Mouse (Mus musculus): Measurements from ENCODE around the gene Fubp1. TPM values are rescaled to one million over a fixed set of nuclear protein-coding genes. Genes with fewer than 3 reads are reported as not detected.

Fubp1 gene
- polyA plus RNA-seq, 1 experiment: 88.2 TPM

DNA sequence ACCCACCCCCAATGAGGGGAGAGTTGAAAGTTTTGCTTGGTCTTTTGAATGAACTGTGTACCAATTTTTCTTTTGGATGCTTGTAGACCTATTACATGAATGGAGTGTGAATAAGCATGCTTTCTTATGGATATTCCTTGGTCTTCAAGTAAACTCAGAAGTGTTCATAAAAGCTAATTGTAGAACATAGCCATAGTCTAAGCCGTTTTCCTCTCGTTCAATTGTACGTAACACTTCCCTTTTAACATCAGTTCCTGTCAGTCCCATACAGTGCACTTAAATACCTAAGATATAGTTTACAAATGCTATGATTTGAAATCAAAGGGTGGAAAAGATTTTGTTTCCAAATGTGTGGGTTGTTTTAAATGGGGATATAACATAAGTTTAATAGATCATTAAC is 3.2 kb downstream of the Fubp1 start:
- H3K4me3 ChIP-seq (ENCODE audit: insufficient read depth, low read length): no peak overlapping the region

DNA sequence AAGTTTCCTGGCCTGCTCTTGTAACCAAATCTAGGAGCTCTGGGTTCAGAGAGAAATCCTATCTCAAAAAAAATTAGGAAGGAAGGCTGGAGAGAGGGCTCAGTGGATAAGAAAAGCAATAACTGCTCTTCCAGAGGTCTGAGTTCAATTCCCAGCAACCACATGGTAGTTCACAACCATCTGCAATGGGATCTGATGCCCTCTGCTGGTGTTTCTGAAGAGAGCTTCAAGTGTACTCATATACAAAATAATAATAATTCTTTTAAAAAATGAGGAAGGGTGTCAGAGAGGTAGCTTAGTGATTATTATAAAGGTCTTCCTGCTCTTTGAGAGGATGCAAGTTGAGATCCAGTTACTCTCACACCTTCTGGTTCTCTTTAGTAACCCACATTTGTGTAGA is 14.7 kb downstream of the Fubp1 start:
- Histone ChIP-seq H3K27ac (ENCODE audit: insufficient read depth, low read length) (no peak overlapping the region), H3K4me3 (ENCODE audit: insufficient read depth, low read length) (no peak overlapping the region), H3K4me1 (ENCODE audit: control insufficient read depth, insufficient read depth, low read length) (no peaks in the 10 kb centered on the region)
- TF ChIP-seq CTCF (IDR thresholded peaks at IDR 0.05; ENCODE audit: extremely low read depth, insufficient read depth, low read length): no peak
- no peak for TF ChIP-seq POLR2A (IDR thresholded peaks at IDR 0.05; ENCODE audit: extremely low read depth, insufficient read depth, low read length)

More for the DNA sequence above, 3.2 kb downstream of the Fubp1 start:
- H3K4me1 ChIP-seq (ENCODE audit: control insufficient read depth, insufficient read depth, low read length): peaks cover 7% of the 10 kb centered on the region
- TF ChIP-seq CTCF (IDR thresholded peaks at IDR 0.05; ENCODE audit: extremely low read depth, insufficient read depth, low read length) (no peak), POLR2A (IDR thresholded peaks at IDR 0.05; ENCODE audit: extremely low read depth, insufficient read depth, low read length) (no peak)
- no peak overlapping the region for H3K27ac ChIP-seq (ENCODE audit: insufficient read depth, low read length)

- H3K4me1 ChIP-seq (ENCODE audit: control insufficient read depth, insufficient read depth, low read length): no peaks in the 10 kb centered on the region
- no peak overlapping the region for H3K27ac ChIP-seq (ENCODE audit: insufficient read depth, low read length)
- TF ChIP-seq POLR2A (IDR thresholded peaks at IDR 0.05; ENCODE audit: extremely low read depth, insufficient read depth, low read length) (no peak), CTCF (IDR thresholded peaks at IDR 0.05; ENCODE audit: extremely low read depth, insufficient read depth, low read length) (no peak)
- no peak overlapping the region for H3K4me3 ChIP-seq (ENCODE audit: insufficient read depth, low read length)
These were observed 15.7 kb downstream of the Fubp1 start for GRCm38 (mm10) chr3:152225906-152226305.

DNA sequence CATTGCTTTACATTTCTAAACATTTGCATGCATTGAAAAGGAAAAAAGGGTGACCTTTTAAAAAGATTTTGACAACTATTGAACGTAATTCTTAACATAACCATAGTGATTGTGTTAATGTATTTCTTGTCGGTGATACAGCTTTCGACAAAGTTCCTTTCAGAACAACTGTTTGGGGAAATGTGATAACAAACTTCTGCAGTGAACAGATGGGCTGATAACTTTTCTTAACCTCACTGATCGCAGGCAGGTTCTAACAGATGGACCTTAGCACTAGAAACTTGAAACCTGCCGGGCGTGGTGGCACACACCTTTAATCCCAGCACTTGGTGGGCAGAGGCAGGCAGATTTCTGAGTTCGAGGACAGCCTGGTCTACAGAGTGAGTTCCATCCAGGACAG is 18.6 kb downstream of the Fubp1 start:
- TF ChIP-seq CTCF (IDR thresholded peaks at IDR 0.05; ENCODE audit: extremely low read depth, insufficient read depth, low read length) (no peak), POLR2A (IDR thresholded peaks at IDR 0.05; ENCODE audit: extremely low read depth, insufficient read depth, low read length) (no peak)
- no peak overlapping the region for H3K4me3 ChIP-seq (ENCODE audit: insufficient read depth, low read length)
- no peak overlapping the region for H3K27ac ChIP-seq (ENCODE audit: insufficient read depth, low read length)
- H3K4me1 ChIP-seq (ENCODE audit: control insufficient read depth, insufficient read depth, low read length): no peaks in the 10 kb centered on the region

DNA sequence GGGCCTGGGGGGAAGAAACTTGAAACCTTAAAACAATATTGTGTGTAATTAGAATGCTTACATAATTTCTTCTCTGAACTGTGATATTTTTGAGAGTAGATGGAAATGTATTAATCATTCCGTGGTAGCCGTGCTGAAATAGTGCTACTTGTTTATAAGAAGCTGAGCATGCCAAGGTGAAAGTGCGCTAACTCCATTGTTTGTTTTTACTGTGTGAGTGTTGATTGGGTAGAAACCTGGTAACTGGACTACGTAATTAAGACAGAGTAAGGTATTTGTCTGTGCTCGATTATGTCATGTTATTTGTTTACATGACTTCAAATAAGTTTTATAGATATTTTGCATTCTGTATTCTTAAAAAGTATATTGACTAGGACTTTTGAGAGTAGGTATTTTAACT is 19.0 kb downstream of the Fubp1 start:
- no peak overlapping the region for H3K4me3 ChIP-seq (ENCODE audit: insufficient read depth, low read length)
- no peaks in the 10 kb centered on the region for H3K4me1 ChIP-seq (ENCODE audit: control insufficient read depth, insufficient read depth, low read length)
- TF ChIP-seq POLR2A (IDR thresholded peaks at IDR 0.05; ENCODE audit: extremely low read depth, insufficient read depth, low read length): no peak
- no peak for TF ChIP-seq CTCF (IDR thresholded peaks at IDR 0.05; ENCODE audit: extremely low read depth, insufficient read depth, low read length)
- no peak overlapping the region for H3K27ac ChIP-seq (ENCODE audit: insufficient read depth, low read length)

DNA sequence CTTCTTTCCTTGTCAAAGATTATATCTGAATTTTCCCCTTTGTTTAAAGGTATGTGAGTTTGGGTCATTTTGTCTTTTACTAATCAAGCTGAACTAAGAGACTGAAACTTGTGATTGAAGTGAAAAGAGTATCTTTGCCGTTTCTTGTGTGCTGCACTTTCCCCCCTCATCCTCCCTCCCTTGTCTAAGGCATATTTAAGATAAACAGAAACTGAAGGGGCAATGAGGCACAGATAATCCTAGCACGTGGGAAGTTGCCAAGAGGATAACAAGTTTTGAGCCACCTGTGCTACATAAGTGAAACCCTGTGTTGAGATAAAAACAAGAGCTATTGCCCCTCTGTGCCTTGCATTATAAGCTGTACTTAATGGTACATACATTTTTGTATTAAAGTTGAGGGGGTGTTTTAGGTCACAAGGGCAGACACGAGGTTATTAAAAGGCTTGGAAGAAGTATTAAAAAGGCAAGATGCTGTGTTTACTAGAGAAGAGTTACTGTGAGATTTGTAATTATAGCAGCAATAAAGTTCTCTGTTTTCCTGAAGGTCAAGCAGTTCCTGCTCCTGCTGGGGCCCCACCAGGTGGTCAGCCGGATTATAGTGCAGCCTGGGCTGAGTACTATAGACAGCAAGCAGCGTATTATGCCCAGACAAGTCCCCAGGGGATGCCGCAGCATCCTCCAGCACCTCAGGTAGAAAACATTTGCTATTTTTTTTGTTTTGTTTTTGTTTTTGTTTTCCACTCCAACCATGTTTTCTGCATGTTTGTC is 21.3 kb downstream of the Fubp1 start:
- H3K4me3 ChIP-seq (ENCODE audit: insufficient read depth, low read length): no peak overlapping the region
- no peak overlapping the region for H3K27ac ChIP-seq (ENCODE audit: insufficient read depth, low read length)
- no peaks in the 10 kb centered on the region for H3K4me1 ChIP-seq (ENCODE audit: control insufficient read depth, insufficient read depth, low read length)
- TF ChIP-seq POLR2A (IDR thresholded peaks at IDR 0.05; ENCODE audit: extremely low read depth, insufficient read depth, low read length): no peak
- TF ChIP-seq CTCF (IDR thresholded peaks at IDR 0.05; ENCODE audit: extremely low read depth, insufficient read depth, low read length): no peak

- Histone ChIP-seq H3K27ac (ENCODE audit: insufficient read depth, low read length) (no peak overlapping the region), H3K4me3 (ENCODE audit: insufficient read depth, low read length) (no peak overlapping the region), H3K4me1 (ENCODE audit: control insufficient read depth, insufficient read depth, low read length) (no peaks in the 10 kb centered on the region)
- TF ChIP-seq POLR2A (IDR thresholded peaks at IDR 0.05; ENCODE audit: extremely low read depth, insufficient read depth, low read length) (no peak), CTCF (IDR thresholded peaks at IDR 0.05; ENCODE audit: extremely low read depth, insufficient read depth, low read length) (no peak)
These were observed 25.0 kb downstream of the Fubp1 start for GRCm38 (mm10) chr3:152235238-152235637.

GRCm38 (mm10) chr3:152235805-152236204 is 25.6 kb downstream of the Fubp1 start:
- Histone ChIP-seq H3K27ac (ENCODE audit: insufficient read depth, low read length) (no peak overlapping the region), H3K4me1 (ENCODE audit: control insufficient read depth, insufficient read depth, low read length) (no peaks in the 10 kb centered on the region), H3K4me3 (ENCODE audit: insufficient read depth, low read length) (no peak overlapping the region)
- no peak for TF ChIP-seq CTCF (IDR thresholded peaks at IDR 0.05; ENCODE audit: extremely low read depth, insufficient read depth, low read length)
- no peak for TF ChIP-seq POLR2A (IDR thresholded peaks at IDR 0.05; ENCODE audit: extremely low read depth, insufficient read depth, low read length)

DNA sequence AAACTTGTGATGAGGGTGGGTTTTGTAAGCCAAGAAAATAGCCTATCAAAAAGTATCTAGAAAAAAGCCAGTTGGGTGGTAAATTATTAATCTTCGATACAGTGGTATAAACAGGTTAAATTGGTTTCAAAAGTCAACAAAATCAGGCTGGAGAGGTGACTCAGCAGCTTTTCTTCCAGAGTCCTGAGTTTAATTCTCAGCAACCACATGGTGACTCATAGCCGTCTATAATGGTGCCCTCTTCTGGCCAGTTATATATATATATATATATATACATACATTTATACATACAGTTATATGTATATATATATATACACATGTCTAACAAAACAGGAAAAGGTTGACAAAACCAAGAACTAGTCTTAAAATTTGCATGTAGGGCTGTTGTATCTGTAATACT is 28.6 kb downstream of the Fubp1 start:
- Histone ChIP-seq H3K27ac (ENCODE audit: insufficient read depth, low read length) (no peak overlapping the region), H3K4me1 (ENCODE audit: control insufficient read depth, insufficient read depth, low read length) (no peaks in the 10 kb centered on the region), H3K4me3 (ENCODE audit: insufficient read depth, low read length) (no peak overlapping the region)
- TF ChIP-seq POLR2A (IDR thresholded peaks at IDR 0.05; ENCODE audit: extremely low read depth, insufficient read depth, low read length): no peak
- no peak for TF ChIP-seq CTCF (IDR thresholded peaks at IDR 0.05; ENCODE audit: extremely low read depth, insufficient read depth, low read length)

DNA sequence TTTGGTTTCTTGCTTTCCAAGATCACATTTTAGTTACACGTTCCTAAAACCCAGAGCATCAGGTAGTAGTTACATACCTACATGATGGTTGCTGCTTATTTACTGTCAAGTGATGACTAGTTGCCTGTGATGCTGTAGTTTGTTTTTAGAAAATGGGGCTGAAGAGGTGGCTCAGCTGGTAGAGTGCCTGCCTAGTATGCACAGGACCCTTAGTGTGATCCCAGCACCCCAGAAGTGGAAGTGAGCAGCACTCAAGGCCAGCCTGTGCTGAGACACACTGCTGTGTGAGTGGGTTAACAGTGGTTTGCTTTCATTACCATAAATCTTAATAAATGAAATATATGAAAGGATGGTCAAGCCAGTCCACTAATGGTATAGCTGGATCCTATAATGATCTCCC is 29.4 kb downstream of the Fubp1 start:
- Histone ChIP-seq H3K27ac (ENCODE audit: insufficient read depth, low read length) (no peak overlapping the region), H3K4me1 (ENCODE audit: control insufficient read depth, insufficient read depth, low read length) (no peaks in the 10 kb centered on the region), H3K4me3 (ENCODE audit: insufficient read depth, low read length) (no peak overlapping the region)
- TF ChIP-seq POLR2A (IDR thresholded peaks at IDR 0.05; ENCODE audit: extremely low read depth, insufficient read depth, low read length) (no peak), CTCF (IDR thresholded peaks at IDR 0.05; ENCODE audit: extremely low read depth, insufficient read depth, low read length) (no peak)
